9 mouse cellular contexts compared by ENCODE assay signal in genomic region chr5:139750535-139750934, GRCm38 (mm10). TPM values are rescaled to one million over a fixed set of nuclear protein-coding genes. Genes with fewer than 3 reads are reported as not detected.
DNase-seq lines count a peak whose midpoint lies in the region; ATAC-seq lines count a peak whose summit lies in the region.
"Had no signal": no experiment of that assay in that cellular context is flagged by ENCODE, and none has a peak within 500 bp of the region (broad histone marks: within the 10 kb centered on the region; RNA-seq: fewer than 3 reads in every experiment).

No protein-coding gene starts in this region.

- no peaks in the 10 kb centered on the region for H3K9me3 ChIP-seq in heart, embryonic 15.5 days (replicated peaks)
- H3K9me3 ChIP-seq in midbrain, embryonic 11.5 days (ENCODE audit: control insufficient read depth, low read length), result no peaks in the 10 kb centered on the region
- H3K9me3 ChIP-seq: limb, embryonic 15.5 days had no signal

- H3K4me1 ChIP-seq in heart, embryonic 15.5 days (replicated peaks), result no peaks in the 10 kb centered on the region
- no peaks in the 10 kb centered on the region for H3K4me1 ChIP-seq in midbrain, embryonic 11.5 days (ENCODE audit: control insufficient read depth, insufficient read depth, low read length)

- H3K4me3 ChIP-seq in heart, embryonic 15.5 days, result no peak overlapping the region
- H3K4me3 ChIP-seq in midbrain, embryonic 11.5 days (ENCODE audit: low read depth, low read length), result no peak overlapping the region
- H3K4me3 ChIP-seq: limb, embryonic 15.5 days had no signal

- DNase-seq in heart, adult 11 months, result no peak
- peak; percentile 72 for DNase-seq in embryo, embryonic 9.5 days (ENCODE audit: extremely low spot score)
- peak; percentile 71 to 86 for DNase-seq in heart, postnatal 10 days
- DNase-seq in left cerebral cortex, postnatal 14 days (ENCODE audit: low spot score in 2 of 2), result peak; percentile 53 to 63
- peak; percentile 99 for DNase-seq in midbrain, embryonic 11.5 days (ENCODE audit: low spot score, missing footprints)
- peak; percentile 79 to 83 for DNase-seq in spleen, postnatal 10 days (ENCODE audit: low spot score in 2 of 2)

- no peak overlapping the region for H3K27ac ChIP-seq in heart, embryonic 15.5 days
- H3K27ac ChIP-seq in midbrain, embryonic 11.5 days (ENCODE audit: low read depth, low read length), result no peak overlapping the region
- H3K27ac ChIP-seq: limb, embryonic 15.5 days had no signal

- no peak overlapping the region for H3K4me2 ChIP-seq in heart, embryonic 15.5 days
- H3K4me2 ChIP-seq in midbrain, embryonic 11.5 days, result no peak overlapping the region
- H3K4me2 ChIP-seq: limb, embryonic 15.5 days had no signal

- no peak overlapping the region for H3K9ac ChIP-seq in heart, embryonic 15.5 days
- no peak overlapping the region for H3K9ac ChIP-seq in midbrain, embryonic 11.5 days (ENCODE audit: low read length)
- H3K9ac ChIP-seq: limb, embryonic 15.5 days had no signal

- ATAC-seq in heart, embryonic 15.5 days (replicated peaks; ENCODE audit: insufficient number of reproducible peaks, insufficient read depth, low FRiP score, low read depth), result 0 out of 2 replicates have a peak, but pooled peaks have one; percentile 14
- peak; percentile 19 for ATAC-seq in activated CD4-positive, CD25-positive, alpha-beta regulatory T cell, adult 4 months
- peak; percentile 31 for ATAC-seq in midbrain, embryonic 11.5 days (ENCODE audit: low FRiP score)

- no peaks in the 10 kb centered on the region for H3K27me3 ChIP-seq in heart, embryonic 15.5 days
- H3K27me3 ChIP-seq in midbrain, embryonic 11.5 days (ENCODE audit: control insufficient read depth, insufficient read depth, low read length), result no peaks in the 10 kb centered on the region
- H3K27me3 ChIP-seq: limb, embryonic 15.5 days had no signal

- intact Hi-C loops in heart, postnatal 10 days (cut with DNase I), result loop anchor here (1.0 to 2.0 kb wide), 2 partner anchors 33 to 214 kb away; no protein-coding TSS in a partner anchor
- intact Hi-C loops in left cerebral cortex, postnatal 14 days (cut with DNase I), result loop anchor here (1.0 to 10.0 kb wide), 3 partner anchors 33 to 416 kb away; no protein-coding TSS in a partner anchor

- H3K36me3 ChIP-seq in heart, embryonic 15.5 days, result peaks cover 24% of the 10 kb centered on the region
- peaks cover 5% of the 10 kb centered on the region; the same call in 1 of the 2 replicates for H3K36me3 ChIP-seq in midbrain, embryonic 11.5 days (ENCODE audit: control insufficient read depth, insufficient read depth, low read length)

RNA-seq across cellular contexts. Expression of gene Micall2, which starts 14.4 kb away (rescaled TPM):
- polyA plus RNA-seq in heart, embryonic 15.5 days (2015; fragmentation: Nextera tagmentation; extraction: Ambion mirVana), result 1.3 and 2.4 TPM in 2 replicates
- not detected for polyA plus RNA-seq in activated CD4-positive, CD25-positive, alpha-beta regulatory T cell, adult 4 months (2017; shearing (Covaris generic))
- 1 to 10 TPM; 4.1 to 6.6 TPM for total RNA-seq in heart, postnatal 10 days (2021)
- total RNA-seq in left cerebral cortex, postnatal 14 days (2021), result 1 to 10 TPM; 1.6 to 2.8 TPM
- 4.3 and 4.9 TPM in 2 replicates for polyA plus RNA-seq in midbrain, embryonic 11.5 days (2014; fragmentation: Nextera tagmentation; extraction: Ambion mirVana)

RNA-seq across cellular contexts. Expression of gene Ints1, which starts 24.9 kb away (rescaled TPM):
- 12.6 and 20.6 TPM in 2 replicates for polyA plus RNA-seq in heart, embryonic 15.5 days (2015; fragmentation: Nextera tagmentation; extraction: Ambion mirVana)
- polyA plus RNA-seq in activated CD4-positive, CD25-positive, alpha-beta regulatory T cell, adult 4 months (2017; shearing (Covaris generic)), result 10 to 100 TPM; 15.6 to 16.7 TPM
- total RNA-seq in heart, postnatal 10 days (2021), result 10 to 100 TPM; 43.5 to 43.6 TPM
- total RNA-seq in left cerebral cortex, postnatal 14 days (2021), result 100 to 1,000 TPM in 1 of 2 experiments, 10 to 100 TPM in 1; 96.8 to 102 TPM
- 23.8 and 26.3 TPM in 2 replicates for polyA plus RNA-seq in midbrain, embryonic 11.5 days (2014; fragmentation: Nextera tagmentation; extraction: Ambion mirVana)

RNA-seq across cellular contexts. Expression of gene Mafk, which starts 40.8 kb away (rescaled TPM):
- 19.1 and 23.0 TPM in 2 replicates for polyA plus RNA-seq in heart, embryonic 15.5 days (2015; fragmentation: Nextera tagmentation; extraction: Ambion mirVana)
- polyA plus RNA-seq in activated CD4-positive, CD25-positive, alpha-beta regulatory T cell, adult 4 months (2017; shearing (Covaris generic)), result 10 to 100 TPM; 10.4 to 16.7 TPM
- total RNA-seq in heart, postnatal 10 days (2021), result 10 to 100 TPM; 20.9 to 25.8 TPM
- total RNA-seq in left cerebral cortex, postnatal 14 days (2021), result 1 to 10 TPM; 7.6 to 8.5 TPM
- 5.0 and 5.1 TPM in 2 replicates for polyA plus RNA-seq in midbrain, embryonic 11.5 days (2014; fragmentation: Nextera tagmentation; extraction: Ambion mirVana)
